Mouse (Mus musculus) lung, postnatal 14 days (tissue): ENCODE measurements at regions not wholly inside any gene's neighbourhood (a gene's known extent, or its start where the extent isn't known, plus 50 kb on each side); places are given as distances from the start of the nearest gene placed in this dataset.
A peak's percentile ranks its signal among the peaks of the same experiment; 100 is the strongest.

Experiments used
- DNase-seq: peaks from one replicate; pipeline ENCODE4 v3.0.0; 2021

DNA sequence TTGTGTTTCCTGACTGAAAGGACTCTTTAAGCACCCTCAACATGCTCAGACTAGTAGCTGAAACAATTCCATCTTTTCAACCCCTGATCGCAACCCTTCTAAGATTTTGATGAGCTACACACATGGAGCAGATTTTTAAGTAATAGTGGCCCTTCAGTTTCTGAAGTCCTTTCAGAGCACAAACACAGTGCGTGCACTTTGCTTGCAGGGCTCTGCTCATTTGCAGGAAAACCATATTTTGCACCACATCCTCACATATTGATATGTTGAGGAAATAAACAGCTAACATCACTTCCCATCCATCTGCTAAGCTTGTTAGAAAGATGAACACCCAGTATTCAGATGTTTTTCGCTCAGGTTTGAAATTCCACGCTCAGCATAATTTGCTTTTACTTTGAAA lies 344.6 kb upstream of the Acvr2a start:
- no peak for DNase-seq

DNA sequence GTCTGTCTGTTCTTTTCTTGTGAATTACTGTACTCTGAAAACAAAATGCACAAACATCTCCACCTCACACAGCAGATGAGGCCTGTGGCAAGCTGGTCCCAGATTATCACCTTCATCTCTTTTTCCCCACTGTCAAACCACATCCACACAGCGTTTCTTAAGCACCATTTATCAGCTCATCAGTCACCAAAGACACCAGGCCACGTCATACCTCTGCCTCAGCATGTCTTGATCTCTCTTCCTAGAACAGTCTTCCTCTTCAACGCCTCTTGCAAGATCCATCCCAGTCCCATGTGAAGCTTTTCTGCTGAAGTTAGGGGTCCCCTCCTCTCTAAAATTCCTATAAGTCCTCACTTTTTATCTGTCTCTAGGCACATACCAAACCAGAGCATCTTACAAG lies 340.8 kb upstream of the Acvr2a start:
- DNase-seq = no peak

DNA sequence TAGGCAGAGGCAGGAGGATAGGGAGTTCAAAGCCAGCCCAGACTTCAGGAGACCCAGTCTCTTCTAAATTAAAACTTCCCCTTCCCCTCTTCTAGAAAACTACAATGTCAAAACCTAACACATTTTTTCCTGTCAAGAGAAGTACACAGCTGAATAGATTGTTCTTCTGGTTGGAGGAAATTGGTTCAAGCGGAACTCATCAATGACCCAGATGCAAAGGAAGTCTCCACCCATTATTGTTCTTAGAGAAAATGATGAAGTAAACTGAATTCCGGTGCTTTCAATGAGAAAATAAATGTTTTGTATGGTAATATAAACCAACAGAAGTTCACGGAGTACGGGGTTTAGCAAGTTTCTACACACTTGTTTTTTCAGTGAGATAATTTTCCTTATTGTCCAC lies 339.3 kb upstream of the Acvr2a start:
- DNase-seq = no peak

DNA sequence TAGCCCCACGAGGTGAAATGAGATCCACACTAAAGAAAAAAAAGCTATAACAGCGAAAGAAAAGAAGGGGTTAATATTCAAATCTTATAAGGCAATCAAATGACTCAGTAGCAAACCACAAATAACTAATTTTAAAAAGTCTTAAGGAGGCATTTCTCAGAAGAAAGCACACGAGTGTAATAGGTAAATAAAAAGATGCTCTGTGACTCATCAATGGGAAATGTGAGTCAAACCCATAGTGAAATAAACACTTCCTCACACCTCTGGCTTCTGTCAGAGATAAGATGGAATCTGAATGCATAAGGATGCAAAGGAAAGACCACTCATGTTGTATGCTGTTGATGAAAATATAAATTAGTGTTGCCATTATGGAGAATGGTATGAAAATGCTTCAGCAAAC lies 337.1 kb upstream of the Acvr2a start:
- DNase-seq = no peak

DNA sequence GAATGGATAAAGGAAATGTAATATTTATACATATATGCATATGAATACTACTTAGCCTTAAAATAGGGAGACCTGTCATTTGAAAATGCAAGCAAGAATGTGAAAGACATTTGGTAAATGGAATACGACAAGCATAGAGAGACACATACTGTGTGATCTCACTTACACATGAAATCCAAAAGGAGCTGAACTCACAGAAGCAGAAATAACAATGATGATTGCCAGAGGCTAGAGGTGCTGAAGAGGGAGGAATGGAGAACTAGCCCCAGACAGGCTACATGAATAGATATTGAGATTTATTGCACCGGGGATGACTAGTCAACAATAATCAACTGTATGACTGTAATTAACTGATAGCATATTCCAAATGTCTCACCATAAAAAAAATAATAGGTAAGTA lies 336.6 kb upstream of the Acvr2a start:
- DNase-seq = no peak

DNA sequence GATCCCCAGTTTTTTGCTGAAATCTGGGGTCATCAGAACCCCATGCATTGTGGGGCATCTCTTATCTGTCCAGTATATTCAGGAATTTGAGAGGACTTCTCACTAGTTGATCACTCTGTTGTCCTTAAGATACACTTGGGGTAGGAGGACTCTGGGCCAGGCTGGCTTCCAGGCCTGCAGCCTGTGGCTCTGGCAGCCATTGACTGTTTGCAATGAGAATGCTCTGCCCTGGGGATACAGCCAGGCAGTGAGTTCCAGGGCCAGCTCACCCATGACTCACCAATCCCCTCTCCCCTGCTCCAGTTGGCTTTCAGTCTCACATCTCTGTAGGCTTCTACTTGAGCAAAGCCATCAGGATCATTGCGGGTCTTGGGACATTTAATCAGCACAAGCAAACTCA lies 334.3 kb upstream of the Acvr2a start:
- DNase-seq = no peak

DNA sequence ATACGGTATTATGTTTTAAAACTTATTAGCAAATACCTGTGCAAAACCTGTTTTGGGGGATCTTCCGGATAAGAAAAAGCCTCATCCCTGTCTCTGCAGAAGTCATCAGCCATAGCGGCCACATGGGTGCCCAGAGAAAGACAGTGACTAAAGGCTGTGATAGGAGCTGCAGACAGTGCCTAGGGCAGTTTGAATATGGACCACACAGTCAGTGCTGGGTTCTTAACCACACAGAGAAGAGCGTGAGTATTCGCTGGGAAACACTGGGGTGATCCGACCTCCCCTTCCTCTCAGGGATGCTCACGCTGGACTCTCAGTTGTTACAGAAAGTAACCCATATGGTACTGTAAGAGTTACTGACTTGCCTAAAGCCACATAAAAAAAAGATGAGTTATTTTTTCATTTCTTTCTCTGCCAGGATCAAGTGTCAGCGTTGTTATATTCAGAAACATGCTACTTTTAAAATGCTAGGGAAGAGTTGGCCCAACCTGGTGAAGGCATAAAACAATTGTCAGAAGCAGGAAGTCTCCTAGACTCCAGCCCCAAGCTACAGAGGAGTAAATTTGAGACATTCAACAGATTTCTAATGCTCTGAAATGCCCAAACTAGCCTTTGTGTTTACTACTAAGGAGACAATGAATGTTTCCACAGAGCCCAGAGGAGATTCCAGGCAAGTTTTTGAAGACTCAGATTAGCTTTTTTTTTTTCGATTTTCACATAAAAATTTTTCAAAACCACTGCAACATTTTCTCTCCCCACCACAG lies 333.3 kb upstream of the Acvr2a start:
- no peak for DNase-seq

DNA sequence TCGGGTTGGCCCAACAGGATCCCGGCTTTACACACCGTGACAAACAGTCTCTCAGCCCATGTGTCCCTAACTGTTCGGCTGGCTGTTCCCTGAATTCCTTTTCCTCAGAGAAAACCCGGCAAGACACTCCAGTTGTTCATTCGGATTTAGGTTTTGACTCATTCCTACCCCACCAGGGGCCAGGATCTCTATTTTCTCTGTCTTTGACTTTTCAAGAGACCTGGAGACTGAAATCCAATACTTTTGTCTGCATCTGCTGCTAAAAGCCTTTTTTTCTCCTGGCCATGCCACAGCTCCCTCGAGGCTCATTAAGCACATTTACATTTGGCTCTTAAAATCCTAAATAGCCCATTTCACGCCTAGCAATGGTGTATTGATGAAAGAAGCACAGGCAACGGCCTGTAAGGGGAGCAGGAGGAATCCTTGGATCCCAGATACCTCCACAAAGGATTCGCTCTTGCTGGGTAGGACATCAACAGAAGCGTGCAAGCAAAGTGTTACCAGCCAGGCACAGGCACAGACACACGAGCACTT lies 332.6 kb upstream of the Acvr2a start:
- no peak for DNase-seq

DNA sequence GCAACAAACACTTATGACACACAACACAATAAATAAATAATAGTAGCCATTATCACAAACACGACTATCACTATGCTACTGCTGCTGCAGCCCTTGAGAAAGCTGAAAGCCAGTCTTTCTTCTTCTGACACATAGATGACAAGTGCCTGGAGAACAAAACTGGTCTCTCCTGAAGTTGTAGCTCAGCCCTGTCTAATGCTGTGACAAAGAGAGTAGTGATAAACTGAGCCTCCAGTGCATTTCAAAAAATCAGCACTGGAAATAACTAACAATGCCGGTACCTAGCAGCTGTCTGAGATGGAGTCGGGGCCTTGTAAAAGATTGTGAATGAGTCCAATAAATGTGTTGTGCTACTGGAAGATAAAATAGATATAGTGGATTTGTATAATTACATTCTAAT lies 320.3 kb upstream of the Acvr2a start:
- DNase-seq = no peak

DNA sequence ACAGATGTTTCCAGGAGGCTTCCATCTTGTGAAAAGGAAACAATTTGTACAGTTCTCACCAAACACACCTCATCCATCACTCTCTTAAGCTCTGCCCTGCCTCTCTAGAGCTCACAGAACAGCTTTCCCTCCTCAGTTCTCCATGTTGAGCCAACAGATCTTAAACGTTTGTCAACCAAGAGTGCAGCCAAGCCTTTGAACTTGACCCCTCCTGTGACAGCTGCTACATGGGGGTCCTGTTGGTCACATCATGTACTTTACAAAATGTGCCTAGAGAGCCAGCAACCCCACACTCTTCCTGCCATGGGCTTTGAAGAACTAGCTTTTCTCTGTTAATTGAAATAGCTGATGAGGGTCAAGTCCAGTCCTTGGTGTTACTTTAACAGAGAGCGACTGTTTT lies 319.8 kb upstream of the Acvr2a start:
- DNase-seq = peak; percentile 77

DNA sequence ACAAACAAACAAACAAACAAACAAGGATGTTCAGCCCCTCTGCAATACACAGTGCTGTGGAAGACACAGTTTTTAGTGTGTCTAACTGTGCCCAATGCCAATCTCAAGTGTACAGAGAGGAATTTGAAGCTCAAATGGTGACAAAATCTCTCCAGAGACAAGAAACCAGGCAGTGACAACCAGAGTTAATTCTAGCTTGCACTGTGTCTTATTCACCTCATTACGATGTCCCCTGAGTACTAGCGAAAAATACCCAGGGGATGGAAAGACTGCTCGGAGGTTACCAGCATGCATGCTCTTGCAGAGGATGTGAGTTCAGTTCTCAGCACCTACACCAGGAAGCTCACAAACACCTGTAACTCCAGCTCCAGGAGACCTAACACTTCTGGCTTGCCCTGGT lies 319.3 kb upstream of the Acvr2a start:
- DNase-seq = no peak

DNA sequence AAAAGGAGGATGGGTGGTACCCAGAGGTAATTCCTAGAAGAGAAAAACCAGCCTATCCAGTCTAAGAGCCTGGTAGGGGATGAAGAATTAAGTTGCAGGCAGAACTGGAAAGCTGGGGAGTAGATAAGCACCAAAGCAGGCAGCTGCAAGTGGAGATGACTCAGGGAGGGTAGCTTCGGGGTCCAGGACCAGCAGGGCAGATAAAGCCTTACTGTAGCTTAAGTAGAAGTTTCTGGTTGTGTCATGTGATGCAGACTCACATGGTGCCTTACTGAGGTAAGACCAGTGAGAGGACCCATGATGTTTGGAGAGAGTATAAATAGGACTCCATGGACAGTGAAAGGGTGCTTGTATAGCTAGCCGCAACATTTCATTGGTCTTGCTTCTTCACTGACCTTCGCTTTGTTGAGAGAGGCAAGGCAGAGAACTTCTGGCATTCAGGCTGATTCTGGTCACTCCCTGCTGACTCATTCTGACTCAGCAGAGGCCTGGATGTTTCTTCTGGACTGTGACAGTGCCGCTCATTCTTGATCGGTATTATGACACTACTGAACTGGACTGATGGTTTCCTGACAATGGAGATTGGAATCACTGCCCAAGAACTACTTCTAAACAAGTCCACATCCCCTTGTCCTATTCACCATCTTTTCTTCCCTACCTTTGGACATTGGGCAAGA lies 315.7 kb upstream of the Acvr2a start:
- no peak for DNase-seq

DNA sequence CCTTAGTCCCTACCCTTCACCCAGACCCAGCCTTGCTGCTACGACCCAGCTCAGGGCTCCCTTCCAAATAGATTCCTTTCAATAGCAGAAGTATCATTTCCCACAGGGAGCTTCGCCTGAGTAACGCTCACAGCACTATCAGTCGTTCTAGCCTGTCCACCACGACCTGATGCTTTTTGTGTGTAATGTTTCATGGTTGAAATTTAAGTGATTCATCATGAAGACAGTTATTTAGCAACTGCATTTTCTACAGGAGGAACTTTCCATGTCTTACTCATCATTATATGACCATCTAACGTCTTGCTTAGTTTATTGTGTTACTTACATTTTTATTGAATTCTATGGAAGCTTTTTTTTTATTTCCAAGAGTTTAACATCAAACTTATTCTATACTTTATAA lies 314.5 kb upstream of the Acvr2a start:
- no peak for DNase-seq

DNA sequence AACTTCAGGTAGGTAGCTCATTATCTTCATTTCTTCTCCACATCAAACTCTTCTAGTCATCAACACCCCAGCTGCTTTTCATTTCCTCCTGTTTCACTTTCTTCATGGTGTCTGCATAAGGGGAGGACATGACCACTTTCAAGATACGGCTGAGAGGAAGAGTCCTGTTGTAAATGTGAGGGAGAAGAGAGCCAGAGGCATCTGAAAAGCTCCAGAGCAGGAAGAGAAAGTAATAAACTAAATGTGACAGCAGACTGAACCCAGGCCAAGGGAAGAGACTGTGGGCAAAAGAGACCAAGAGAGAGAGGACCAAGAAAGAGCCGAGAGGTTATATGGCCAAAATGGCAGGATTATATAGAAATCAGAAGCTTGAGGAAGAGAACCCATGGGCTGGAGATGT lies 312.5 kb upstream of the Acvr2a start:
- no peak for DNase-seq

DNA sequence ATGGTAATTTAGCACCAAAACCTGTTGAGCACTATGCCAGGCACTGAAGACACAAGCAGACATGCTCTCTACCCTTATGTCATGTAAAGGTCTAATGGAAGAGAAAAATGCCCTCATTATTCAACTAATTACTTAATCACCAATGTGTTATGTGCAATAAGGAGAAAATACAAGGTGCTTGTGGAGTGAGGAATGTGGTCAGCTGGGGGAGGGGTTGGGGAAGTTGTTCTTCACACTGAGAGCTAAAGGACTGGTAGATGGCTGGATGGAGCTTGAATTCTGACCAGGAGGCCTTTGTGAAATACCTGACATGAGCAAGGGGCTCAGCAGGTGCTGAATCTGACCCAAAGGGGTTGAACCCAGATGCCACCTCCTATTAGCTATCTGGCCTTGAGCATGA lies 300.1 kb upstream of the Acvr2a start:
- no peak for DNase-seq

DNA sequence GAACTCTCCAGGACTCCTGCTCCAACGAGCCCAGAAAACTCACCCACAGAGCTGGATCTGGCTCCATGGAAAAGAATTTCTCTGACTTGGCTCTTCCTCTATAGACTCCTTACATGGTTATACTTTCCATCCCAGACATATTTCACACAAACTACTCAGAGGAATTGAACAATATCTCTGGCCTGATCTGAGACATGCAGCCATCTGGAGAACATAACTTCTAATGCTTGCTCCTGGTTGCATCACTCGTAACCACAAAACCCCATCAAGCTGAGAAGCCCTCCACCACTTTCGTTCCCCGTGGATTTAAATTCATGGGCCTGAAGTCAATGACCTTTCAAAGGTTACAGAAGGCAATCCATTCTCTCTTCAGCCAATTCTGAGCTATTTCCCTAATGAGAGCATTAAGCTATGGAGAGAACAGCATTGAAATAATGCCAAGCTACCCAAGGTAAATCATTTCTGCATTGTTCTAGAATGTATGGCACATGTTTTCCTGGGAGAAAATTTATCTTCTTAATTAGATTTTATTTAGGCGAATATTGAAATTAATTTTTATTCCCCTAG lies 294.0 kb upstream of the Acvr2a start:
- DNase-seq = no peak

DNA sequence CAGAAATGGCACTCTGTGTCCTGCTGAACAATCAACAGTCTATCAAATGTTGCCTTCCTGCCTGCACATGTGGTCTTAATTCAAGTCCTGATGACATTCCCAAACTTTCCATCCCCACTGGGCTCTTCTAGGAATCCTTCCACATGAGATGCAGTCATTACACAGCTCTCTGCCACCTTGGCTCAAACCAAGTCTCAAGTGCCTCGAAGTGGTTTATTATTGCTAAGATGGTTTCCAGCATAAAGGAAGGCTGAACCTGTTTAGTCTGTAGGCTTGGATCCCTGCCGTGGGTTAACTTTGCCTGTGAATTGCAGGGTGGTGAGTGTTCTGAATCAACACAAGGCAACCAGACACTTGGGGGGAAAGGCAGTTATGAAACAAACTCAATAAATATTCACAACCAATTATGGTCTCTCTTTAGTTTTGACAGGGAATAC lies 293.4 kb upstream of the Acvr2a start:
- DNase-seq = peak; percentile 46

DNA sequence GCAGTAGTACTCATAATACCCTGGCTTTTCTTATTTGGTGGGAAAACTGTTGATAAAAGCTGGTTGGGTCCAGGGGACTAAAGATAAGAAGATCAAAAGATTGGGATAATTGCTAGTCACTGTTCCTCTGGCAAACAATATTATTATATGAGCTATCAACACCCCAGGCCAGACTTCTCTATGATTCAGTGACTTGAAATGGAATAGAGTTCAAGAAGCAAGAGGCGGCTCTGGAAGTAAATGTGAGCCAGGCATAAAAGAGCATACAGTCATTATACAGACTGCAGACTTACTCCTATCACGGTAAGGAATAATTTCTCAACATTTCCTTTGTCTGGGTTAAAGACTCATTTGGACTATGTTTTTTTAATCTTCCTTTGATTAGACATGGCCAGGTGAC lies 278.5 kb upstream of the Acvr2a start:
- DNase-seq = no peak

DNA sequence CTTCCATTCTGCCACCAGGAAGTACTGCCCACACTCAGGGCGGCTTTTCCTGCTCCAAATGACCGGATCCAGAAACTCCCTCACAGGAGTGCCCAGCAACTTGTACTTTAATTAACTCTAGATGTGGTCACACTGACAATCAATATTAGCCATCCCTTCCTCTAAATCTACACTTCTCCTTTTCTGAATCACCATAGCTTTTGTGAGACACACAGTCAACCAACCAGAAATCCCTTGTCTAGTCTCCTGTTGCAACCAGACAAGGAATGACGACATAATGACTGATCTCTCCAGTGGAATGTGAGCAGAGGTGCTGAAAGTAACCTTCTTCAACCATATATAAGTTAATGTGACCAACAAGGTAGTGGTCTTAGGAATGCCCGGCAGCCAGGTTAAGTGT lies 277.0 kb upstream of the Acvr2a start:
- no peak for DNase-seq

DNA sequence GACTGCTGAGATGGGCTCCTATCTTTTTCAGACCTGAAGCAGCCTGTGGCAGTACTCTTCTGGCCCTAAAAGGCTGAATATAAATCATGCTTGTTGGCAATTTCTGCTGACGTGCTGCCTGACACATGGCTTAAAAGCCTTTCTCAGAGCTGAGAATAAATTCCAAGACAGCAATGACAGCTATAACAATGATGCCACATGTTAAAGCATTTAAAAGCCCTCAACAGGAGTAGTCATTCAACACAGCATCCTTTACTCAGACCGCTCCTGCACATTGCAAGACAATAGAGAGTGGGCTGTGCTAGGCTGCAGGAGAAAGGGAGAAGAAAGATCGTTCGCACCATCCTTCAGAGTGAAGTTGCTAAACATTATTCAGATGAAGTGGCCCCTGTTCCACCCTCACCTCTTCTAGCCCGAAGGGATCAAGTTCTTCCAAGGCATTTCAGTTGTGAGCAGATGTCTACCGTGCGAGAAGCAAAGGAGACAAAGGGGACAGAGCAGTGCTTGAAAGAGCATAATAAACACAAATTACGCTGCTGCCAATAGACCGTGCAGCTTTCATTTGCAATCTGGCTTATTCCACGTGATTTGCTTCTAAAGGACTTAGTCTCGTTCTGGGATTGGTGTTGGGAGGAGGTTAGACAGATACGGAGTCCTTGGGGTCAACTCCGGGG lies 275.1 kb upstream of the Acvr2a start:
- DNase-seq = no peak

DNA sequence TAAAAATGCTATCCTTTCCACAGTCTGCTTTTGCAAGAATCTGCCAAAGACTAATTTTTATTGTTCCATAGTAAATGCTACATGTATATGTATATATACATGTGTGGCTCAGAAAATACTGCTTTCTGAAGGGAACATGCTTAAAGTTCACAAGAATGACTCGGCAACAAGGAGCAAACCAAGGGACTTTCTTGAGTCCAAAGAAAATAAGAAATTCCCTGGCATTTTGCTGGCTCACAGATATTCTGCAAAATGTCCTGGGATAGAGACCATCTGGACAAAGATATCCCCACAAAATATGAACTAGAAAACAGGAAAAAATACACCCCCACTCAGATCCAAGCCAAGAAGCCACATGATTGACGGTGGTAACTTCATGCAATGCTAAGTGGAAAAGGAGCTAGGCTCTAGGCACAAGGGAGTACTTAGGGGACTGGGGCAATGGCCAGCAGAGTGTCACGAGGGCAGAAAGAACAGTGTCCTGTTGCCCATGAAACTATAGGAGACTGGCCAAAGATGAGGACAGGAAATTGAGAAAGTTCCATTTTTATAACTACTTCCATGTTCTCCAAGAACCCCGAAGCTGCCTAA lies 274.3 kb upstream of the Acvr2a start:
- peak; percentile 20 for DNase-seq

DNA sequence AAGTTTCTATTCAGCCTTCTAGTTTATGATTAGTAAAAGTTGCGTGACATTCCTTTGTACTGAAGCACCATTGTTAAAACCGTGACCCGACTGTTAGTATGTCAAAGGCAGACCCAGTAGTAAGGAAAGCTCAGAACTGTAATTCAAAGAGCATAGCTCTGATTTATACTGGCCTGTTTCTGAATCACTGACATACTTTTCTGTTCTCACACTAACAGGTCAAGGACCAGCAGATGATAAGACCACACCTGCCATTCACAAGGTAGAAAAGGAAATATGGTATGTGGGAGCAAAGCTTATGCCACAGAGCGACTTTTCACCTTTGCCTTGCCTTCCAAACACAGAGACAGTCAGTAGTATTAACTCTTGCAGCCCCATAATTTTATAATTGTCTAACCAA lies 269.5 kb upstream of the Acvr2a start:
- no peak for DNase-seq

DNA sequence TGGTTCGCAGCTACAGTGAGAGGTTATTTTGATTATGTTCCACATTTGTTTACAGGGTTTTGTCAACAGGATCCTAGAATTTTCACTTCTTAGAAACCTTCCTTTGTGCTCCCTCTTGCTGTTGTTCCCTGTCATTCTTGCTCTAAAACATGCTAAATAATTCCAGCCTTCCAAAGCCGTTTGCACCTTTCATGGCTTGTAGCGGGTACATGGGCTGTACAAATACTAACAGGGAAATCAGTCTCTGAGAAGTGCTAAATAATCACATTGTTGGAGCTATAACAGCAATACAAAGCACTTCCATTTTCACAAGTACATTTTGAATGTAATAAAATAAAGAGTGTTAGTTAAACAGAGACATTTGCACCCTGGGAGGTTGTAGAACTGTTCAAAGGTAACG lies 268.8 kb upstream of the Acvr2a start:
- DNase-seq = no peak
